Mouse (Mus musculus): ENCODE measurements around the gene Tenm2.

The Tenm2 gene

GRCm38 (mm10) chr11:35995310-35995709 is 1240.5 kb downstream of the Tenm2 start:
- peak; percentile 25 for DNase-seq (ENCODE audit: low read depth, low spot score)

DNA sequence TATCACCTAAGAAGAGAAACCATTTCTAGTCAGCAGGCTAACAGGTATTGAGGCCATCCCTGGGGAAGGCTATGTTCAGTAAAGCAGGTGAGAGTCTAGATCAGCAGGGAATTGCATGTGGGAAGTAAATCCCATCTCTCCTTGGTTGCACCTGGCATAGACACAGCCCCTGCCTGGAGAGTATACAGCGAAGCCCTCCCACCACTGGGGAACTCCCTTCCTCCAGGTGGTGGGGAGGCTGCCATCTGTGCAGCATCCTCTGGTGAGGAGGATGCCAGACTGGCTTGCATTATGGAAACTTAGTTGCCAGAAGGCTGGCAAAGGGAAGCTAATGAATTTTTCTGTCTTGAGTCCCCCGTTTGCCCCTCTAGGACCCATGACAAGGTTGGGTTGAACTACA is 1243.9 kb downstream of the Tenm2 start:
- DNase-seq (ENCODE audit: low read depth, low spot score) = no peak

DNA sequence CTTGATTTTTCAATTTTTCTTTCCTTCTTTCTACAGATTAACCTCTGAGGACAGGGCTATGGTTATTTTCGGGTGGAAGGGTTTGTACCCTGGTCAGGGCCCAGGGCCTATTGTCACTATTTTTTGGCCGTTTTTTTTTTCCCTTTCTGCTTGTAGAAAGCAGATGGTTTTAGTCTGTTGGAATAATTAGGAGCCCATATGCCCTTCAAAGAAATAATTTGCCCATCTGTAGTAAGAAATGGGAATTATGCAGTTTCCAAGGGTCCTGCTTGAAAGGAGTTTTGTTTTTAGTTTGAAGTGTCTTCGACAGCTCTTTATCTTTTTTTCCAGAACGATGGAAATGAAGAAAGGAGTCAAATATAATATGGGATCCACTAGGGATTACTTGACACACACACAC is 1245.8 kb downstream of the Tenm2 start:
- DNase-seq (ENCODE audit: low read depth, low spot score) = no peak

DNA sequence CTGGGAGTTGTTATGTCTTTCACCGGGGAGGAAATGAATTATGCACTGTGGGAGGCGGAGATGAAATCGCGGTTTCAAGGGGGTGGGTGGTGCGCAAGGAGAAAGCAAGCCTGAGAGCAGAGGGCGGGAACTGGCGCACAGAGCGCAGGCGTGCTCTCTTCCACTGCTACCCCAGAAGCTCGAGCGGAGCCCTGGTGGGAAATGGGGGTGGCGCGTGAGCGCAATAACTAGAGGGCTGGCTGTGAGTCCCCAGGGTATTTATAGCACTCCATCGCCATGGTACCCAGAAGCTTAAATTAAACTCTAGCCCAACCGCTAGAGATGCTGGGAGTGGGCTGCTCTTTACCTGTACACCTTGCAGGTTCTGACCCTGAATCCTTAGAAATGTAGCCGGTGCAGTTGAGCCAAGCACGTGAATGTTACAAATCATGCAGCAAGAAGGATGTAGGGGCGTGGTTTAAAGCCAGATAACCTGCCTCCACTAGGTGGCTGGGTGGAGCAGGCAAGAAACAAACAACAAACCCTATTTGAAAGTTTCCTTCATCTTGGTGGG is 1249.8 kb downstream of the Tenm2 start:
- DNase-seq (ENCODE audit: low read depth, low spot score) = peak; percentile 70

- DNase-seq (ENCODE audit: low read depth, low spot score) = no peak
Observed at GRCm38 (mm10) chr11:35982734-35983133, 1253.0 kb downstream of the Tenm2 start.

DNA sequence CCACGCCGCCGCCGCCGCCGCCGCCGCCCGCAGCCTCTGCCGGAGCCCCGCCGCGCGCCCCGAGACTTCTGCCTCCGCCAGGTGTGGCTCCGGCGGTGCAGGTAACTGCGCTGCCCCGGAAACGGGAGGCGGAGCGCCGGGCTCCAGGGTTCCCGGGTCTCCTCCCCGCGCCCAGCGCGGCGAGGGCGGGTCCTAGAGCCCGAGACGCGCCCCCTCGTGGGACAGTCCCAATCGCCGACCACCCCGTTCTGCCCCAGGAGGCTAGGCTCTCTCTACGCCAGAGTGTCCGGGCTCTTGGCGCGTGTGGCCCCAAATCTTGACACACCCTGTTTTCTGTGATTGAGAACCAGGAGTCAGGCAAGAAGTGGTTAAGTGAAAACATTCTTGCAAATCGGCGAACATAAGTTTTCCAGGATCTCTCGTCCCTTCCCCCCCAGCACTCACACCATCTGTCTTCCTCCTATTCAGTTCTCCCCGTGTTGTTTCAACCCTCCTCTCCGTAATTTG is 1255.3 kb downstream of the Tenm2 start, which contains the start of gene Wwc1:
Gene Wwc1 (minus strand): TSS at position 117 of the 507 bp plus-strand sequence.
- peak; percentile 70 for DNase-seq (ENCODE audit: low read depth, low spot score)

DNA sequence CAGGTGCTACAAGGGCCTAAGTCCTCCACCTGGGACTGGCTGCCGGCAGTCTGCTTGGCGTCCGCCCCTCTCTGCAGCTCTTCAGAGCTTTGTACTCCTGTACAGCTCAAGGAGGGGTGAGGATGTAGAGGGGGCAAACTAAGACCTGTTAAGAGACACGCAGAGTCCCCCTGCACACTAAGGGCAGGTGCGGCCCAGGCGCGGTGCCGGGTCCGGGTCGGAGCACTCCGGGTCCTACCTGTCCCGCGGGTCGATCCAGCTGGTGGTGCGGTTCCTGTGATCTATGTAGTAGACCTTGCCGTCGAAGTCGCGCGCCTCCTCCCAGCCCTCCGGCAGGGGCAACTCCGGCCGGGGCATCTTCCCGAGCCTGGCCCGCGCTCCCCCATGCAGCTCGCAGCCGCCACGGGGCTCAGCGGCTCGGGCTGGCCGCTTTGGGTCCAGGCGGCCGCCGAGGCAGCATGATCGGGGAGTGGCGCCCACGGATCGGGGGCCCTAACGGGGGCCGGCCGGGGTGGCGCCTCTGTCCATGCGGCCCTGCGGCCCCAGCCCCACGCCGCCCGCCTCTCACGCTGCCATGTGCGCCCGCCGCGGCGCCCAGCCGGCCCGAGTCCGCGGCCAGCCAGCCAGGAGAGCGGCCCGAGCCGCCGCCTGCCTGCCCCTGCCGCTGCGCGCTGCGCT is 1255.9 kb downstream of the Tenm2 start:
- DNase-seq (ENCODE audit: low read depth, low spot score) = peak; percentile 39

- DNase-seq (ENCODE audit: low read depth, low spot score) = no peak
Observed at GRCm38 (mm10) chr11:35979266-35979732, 1256.5 kb downstream of the Tenm2 start.

DNA sequence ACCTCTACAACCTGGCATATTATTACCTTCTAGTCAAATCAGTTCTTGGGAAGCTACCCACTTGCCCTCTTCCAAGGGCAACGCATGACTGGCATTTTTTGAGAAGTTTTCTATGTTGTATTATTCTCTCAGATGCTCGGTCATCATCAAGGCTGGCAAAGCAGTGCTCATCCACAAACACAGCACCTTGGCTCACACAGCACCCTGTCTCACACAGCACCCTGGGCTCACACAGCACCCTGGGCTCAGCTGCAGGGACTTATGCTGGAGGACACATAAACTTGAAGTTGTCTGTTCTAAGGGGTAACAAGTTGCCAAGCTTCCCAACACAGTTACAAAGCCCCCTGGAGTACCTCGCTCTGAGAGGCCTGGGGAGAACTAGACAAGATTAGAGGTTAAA is 1258.0 kb downstream of the Tenm2 start:
- no peak for DNase-seq (ENCODE audit: low read depth, low spot score)

- no peak for DNase-seq (ENCODE audit: low read depth, low spot score)
Observed at GRCm38 (mm10) chr11:35977096-35977495, 1258.7 kb downstream of the Tenm2 start.

DNA sequence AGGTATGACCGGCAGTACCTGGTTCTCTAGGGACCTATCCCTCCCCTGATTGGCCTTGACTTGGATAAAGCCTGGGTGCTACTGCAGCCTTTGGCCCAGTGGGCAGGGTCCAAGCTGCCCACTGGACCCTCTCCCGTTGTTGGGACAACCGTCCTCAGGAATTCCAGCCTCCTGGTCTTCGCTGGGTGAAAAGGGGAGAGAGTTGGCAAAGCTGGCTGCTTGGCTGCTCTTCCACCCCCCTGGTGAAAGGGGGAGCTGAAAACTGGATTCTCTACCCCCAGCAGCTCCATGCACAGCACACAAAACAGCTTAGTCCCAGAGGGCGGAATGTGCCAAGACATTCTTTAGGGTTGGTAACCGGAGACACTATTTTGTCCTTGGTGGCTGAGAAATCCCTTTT is 1259.3 kb downstream of the Tenm2 start:
- DNase-seq (ENCODE audit: low read depth, low spot score) = peak; percentile 27

GRCm38 (mm10) chr11:35974632-35975450 is 1260.9 kb downstream of the Tenm2 start:
- peak; percentile 12 for DNase-seq (ENCODE audit: low read depth, low spot score)

- DNase-seq (ENCODE audit: low read depth, low spot score) = no peak
Observed at GRCm38 (mm10) chr11:35973135-35973534, 1262.6 kb downstream of the Tenm2 start.

GRCm38 (mm10) chr11:35972270-35972931 is 1263.4 kb downstream of the Tenm2 start:
- no peak for DNase-seq (ENCODE audit: low read depth, low spot score)

DNA sequence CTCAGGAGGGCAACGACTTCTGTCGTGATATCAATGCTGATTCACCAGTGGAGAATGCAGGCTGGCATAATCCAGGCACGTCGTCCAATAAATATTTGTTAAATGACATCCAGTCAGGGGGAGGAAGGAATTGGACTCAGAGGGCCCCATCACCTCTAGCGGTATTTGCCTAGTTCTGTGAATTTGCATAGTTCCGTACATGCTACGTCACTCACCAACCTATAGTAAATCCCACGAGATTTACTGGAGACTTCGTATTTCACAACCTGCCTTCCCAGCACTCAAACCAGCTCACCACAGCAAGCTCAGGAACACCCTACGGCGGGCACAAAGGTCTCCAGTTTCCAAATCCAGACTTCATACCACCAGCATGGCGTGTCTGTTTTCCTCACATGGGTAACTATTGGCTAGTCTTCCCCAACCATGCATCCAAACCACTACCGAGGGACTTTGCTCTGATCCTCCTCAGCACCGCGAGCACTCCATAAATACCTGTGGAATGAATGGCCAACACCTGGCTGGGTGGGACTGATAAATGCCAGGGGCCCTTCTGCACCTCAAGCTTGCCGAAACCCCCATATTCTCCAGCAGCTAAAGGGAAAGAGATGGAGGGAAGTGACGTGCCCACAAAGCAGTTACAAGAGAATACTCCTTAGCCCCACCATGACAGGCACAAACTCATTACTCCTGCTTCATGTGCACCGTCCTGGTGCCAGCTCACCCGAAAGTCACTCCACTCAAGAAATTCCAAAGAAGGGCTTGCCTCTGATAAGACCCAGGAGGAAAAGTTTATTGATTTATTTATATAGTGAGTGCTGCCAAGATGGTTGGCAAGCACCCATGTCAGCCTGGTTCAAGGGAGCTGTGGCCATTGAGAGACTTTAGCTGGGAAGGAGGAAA is 1264.7 kb downstream of the Tenm2 start:
- no peak for DNase-seq (ENCODE audit: low read depth, low spot score)

DNA sequence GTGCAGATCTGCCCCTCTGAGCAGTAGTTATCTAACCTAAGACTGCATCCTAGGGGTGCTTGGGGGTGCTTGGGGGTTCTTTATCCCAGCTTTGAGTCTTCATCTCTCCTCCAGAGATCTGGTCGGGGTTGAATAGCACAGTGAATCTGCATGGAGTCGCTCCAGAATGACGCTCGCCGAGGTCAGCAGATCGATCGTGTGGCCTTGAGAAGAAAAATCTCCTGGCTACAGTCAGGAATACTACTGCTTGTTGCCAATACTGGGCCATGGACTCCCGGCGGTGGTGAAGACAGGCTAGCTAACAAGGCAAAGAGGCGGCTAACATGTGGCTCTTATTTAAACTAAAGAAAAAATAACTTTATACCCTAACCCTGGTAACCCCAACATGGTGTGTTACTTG is 1267.5 kb downstream of the Tenm2 start:
- DNase-seq (ENCODE audit: low read depth, low spot score) = no peak

DNA sequence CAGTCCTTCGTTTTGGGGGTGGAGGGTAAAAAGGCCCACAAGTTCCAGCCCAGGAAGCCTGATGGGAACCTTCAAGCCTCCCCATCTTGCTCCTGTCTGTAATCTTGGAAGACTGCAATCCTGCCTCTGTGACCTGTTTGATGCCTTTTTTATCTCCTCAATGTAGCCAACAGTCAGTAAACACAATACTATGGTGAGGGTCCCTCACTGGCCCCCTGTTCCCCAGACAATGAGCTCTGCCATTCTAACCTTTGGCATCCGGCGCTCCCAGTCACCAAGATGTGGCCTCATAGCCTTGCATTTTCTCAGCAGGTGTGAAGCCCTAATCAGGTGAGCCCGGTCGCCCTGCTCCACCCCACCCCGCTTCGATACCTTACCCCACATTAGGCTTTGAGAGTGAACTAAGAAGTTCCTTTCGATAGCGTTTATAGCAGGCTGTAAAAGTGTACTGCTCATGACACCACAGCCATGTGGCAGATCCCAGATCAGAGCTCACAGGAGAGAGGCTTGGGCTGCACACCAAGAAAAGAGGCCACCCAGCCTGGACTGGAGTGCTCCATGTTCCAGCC is 1271.7 kb downstream of the Tenm2 start:
- DNase-seq (ENCODE audit: low read depth, low spot score) = no peak

DNA sequence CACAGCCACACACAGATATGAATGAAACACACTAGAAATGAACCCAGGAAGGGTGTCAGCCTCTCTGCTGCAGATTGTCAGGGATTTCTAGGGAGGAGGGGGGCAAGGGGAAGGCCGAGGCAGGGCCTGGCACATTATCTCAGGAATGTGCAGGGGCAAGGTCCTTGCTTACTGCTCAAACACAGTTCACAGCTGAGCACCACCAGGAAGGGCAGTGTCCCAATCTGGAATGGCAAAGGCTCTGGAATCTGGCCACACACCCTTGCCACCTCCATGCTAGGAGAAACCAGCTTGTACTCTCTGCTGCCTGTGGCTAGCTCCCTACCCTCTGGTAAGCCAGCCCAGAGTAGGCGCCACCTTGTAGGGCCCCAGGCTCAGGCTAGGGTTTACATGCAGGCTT is 1272.2 kb downstream of the Tenm2 start:
- no peak for DNase-seq (ENCODE audit: low read depth, low spot score)

DNA sequence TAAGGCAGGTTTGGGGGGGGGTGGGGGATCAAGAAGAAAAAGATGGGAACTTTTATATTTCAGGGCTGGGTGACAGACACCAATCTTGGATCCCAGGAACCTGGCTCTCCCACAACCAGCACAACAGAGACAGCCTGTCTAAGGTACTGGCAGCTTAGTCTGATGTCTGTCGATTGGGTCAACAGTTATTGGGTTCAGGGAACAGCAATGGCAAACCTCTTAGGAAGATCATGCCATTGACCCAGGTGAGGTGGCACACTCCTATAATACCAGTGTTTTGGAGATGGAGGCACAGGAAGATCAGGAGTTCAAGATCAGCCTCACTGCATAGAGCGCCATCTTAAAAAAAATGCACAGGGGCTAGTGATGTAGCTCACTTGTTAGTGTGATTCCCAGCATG is 1273.3 kb downstream of the Tenm2 start:
- DNase-seq (ENCODE audit: low read depth, low spot score) = no peak

GRCm38 (mm10) chr11:35959270-35959669 is 1276.5 kb downstream of the Tenm2 start:
- DNase-seq (ENCODE audit: low read depth, low spot score) = no peak

All from ES-CJ7 (cell line).